Mouse (Mus musculus): Measurements from ENCODE around the gene Ntn1. TPM values are rescaled to one million over a fixed set of nuclear protein-coding genes. Genes with fewer than 3 reads are reported as not detected.
A peak's percentile ranks its signal among the peaks of the same experiment; 100 is the strongest.

Ntn1 gene
- total RNA-seq, 2 experiments from 2014 or later: 72.7 to 76.0 TPM

DNA sequence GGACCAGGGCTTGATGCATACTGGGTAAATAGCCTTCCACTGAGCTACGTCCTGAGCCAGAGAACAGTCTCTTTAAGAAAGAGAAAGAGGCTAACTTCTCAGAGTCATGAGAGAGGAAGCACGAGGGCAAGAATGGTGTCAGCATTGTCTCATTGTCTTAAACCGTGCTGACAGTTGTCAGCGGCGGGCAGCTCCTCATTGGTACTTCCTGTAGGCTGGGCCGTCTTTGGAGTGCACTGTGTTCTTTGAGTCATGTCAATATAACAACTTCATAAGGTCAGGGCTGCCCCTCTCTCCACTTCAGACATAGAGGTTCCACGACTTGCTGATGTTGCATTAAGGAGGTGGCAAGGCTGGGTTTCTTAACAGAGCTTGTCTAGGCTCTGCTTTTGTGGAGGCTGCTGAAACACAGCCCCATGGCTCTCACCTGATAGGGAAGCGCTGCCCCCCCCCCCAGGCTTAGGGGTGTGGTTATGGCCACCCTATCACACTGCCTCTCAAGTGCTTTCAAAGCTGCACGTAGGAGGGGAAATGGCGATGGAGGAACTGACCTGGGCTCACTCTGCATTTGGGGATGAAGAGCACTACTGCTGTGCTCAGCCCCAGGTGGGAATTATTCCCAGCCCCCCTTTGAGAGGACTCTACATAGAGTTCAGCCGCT lies 6.8 kb upstream of the Ntn1 start:
- DNase-seq: no peak

DNA sequence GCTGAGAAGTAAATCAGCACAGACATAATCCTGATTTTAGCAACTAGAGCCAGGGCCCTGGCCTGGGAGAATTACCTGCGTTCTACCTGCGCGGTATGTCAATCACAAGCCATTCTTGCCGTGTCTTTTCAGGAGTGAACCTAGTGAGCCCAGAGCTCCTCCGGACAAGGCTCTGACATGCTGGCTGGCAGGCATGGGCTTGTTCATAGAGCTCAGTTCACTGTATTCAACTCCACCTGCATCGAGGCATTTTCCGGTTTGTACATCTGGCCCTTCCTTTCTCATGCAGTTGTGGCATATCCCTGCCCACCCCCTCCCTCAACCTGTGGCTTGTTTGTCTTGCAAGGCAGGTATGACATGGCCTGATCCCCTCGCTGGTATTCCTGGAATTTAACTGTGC lies 5.0 kb upstream of the Ntn1 start:
- DNase-seq: no peak

DNA sequence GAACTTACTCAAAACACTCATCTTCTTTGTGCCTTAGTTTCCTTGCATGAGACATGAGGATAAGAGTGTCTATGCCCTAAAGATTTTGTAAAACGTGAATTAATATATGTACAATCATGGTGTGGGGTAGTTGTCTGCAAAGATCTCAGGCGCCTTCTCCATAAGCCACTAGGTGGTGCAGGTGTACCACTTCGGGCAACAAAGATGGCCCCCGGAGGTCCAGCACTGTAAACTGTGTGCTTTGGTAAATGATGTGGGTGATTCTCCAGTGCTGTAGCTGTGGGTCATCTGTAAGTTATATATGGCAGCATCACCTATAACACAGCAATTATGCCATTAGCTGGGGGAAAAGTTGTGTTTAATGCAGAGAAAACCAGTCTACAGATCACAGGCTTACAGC lies 3.6 kb upstream of the Ntn1 start:
- no peak for DNase-seq

DNA sequence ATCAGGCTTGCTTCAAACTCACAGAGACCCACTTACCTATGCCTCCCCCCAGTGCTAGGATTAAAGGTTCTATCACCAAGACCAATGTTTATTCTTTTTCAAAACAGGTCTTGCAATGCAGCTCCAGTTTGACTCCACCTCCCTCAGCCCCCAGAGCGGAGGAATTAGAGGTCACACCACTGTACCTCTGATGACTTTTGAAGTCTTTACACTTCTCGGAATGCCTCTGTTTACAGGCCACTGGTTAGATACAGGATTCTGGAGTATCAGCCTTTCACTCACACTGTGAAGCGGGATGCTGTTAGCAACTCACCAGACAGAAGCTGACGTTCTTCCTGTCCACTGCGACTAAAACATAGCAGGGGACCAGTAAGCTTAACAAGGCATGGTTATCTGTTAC lies 805 bp upstream of the Ntn1 start:
- no peak for DNase-seq

DNA sequence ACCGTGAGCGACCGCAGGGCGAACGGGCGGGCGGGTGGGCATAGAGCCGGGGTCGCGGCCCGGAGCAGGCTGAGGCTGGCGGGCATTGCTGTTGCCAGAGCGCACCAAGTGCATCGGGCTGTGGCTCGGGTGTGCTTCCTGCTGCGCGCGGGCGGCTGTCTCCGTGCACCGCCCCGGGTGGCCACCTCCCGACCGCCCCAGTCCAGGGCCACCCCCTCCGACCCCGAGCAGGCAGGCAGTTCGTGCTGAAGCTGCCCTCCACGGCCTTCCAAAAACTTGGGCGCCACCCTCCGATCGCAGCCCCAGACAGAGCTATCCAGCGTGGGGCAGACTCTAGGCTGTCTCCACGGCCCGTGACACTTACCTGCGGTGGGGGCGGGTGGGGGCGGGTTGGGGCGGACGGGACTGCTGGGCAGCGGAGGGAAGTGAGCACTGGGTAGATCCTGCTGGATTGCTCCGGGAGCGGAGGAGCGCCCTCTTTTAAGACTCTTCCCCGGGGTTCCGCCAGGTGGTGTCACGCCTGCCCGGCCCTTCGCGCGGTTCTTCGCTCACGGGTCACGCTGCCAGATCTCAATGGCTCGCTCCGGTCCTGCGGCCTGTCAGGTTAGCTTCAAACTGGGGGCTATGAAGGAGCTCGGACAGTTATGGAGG lies 477 bp downstream of the Ntn1 start:
- DNase-seq: peak; percentile 61 to 70

DNA sequence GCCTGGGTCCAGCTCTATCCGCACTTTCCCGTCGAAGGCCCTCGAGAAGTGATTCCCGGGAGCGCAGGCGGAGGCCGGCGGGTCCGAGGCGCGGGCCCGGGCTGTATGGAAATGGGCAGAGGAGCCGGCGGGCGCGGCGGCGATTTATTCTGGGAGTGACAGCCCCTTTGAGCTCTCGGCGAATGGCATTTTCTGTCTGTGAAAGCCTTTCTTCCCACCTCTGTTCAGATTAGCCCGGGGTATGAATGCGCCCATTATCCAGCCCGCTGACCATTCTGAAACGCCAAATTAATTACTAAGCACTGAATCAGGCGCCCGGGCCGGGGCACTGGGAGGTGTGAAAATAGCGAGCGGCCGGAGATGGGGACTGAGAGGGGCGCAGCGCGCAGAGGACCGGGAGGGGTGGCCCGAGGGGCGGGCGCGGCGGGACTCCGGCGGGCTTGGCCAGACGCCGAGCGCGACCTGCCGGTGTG lies 1.0 kb downstream of the Ntn1 start:
- DNase-seq: peak in 1 of 2 experiments; percentile 55

DNA sequence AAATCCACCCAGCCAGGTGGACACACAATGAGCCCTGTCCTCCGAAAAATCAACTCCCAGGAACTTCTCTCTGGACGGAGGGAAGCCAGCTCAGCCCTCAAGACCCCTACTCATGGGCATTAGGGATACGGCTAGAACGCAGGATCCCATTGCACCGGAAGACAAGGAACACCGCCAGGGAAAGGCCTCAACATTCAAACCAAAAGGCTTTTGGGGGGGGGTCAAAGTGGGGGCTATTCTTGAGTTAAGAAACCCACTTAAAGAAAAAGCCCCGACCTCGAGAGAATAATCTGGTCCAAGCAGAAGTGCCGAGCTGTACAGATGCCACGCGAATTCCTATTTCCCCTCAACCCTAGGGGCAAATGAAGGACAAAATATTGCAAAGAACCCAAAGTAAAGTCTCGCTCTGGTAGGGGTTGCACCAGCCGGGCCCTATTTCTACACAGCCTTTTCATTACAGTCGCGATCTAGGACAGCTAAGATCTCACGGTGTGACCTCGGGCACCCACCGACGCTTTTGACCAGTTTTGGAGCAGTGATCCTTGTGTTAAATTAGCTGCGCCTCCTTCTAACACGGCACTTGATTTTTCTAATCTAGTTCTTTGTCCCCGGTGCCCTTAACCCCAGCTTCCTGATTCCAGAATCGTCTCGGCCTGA lies 1.6 kb downstream of the Ntn1 start:
- DNase-seq: no peak

DNA sequence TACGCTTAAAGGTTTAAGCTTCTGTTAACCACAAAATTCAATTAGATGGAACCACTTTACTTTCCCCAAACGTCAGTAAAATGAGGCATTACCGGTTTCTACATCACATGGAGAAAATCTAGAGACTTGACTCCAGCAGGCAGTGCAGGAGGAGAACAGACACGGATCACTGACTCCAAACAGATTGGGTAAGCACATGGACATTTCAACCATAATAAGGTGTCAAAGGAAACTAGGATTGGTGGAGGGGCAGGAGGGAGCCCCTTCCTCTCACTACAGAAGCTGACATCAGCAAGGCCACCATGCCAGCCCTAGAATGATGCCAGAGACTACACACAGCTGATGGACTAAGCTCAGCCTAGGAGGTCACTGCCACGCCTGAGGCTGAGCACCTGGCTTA lies 5.1 kb downstream of the Ntn1 start:
- no peak for DNase-seq

DNA sequence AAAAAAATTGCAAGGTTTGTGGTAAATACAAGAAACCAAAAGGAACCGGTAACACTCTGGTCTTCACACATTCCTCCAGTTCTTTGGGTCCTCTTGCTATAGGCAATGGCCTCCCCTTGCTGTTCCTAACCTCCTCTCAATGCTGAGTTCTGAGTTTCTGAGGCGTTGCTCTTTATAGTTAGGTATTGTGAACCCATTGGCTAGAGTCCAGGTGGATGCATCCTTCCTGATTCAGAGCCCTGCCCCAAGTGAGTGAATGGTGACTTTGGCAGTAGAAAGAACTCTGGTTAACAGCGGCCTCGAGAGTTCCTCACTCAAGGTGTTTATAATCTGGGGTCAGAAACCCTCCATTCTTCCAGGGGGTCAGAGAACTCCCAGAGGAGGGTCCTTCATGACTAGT lies 5.9 kb downstream of the Ntn1 start:
- no peak for DNase-seq

DNA sequence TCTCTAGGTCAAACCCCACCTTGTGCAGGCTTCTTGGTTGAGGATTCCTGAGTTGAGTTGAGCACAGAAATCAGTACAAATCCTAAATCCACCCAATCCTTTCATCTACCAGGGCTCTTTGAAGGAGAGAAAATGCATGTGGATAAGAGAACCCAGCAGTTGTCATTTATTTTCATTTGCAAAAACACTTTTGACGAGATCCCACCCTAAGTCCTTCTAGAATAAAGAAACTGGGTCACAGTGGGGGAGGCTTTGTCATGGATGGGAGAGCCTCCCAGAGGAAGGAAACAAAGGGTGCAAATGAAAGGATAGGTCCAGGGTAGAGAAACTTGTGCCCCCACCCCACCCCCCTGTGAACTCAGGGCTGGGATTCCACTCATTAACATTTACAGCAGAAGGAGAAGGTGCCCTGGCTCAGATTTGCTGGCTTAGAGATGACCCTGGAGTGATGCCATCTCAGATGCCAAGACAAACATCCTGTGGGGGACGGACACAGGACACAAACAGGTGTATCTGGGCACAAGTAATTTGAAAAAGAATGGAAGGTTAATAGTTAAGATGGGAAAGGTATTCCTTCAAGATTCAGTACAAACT lies 6.6 kb downstream of the Ntn1 start:
- DNase-seq: no peak

DNA sequence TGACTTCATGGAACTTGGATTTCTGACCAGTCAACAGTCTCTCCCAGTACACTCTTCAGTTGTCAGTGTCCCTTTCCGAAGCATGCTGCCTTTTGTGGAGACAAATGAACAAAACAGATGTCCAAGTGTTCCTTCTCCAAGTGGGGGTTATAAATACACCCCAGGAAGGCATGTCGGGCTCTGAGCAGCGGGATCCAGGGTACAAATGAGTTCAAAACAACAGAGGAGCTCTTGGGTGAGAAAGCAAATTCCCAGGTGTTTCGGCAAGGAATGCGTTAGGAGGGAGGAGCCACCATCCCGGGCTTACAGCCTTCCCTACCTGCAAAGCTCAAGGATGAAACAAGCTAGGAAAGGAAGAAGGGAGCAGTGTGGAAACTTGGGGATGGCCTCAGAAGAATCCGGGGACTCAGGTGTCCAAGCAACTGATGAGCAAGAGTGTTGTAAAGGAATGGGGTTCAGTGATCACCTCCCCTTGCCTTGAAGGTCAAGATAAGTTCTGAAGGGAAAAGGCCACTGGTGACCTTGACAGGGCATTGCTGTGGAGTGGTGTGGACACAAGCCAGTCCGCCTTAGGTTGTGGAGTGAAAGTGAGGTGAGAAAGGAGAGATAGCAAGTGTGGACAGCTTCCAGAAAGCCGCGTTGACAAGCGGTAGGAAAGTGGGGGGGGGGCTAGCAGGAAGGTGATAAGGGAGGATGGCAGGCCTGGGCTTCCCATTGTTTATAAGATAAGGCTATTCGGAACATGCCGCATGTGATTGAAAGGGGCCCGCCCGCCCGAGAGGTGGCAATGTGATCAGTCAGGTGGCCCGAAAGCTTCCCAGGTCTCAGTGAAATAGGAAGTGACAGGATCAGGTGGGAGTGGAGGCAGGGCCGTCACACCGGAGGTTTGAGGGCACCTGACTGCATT lies 10.0 kb downstream of the Ntn1 start:
- DNase-seq: peak; percentile 69

DNA sequence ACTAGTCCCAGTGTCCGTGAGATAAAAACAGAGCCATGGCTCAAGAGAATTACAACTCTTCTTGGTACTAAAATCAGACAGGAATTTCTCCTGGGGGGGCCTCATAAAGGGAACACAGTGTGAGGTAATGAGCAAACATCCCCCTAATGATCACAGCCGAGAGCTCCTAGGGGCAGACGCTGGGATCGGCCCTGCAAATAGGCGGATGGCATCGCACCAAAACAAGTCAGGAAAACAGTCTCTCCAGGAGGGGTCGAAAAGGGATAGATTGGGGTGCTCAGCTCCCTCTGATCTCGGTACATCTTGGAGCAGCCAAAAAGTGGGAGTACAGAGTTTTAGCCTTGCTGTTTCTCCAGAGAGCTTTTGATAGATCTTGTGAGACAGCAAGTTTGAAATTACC lies 11.0 kb downstream of the Ntn1 start:
- no peak for DNase-seq

DNA sequence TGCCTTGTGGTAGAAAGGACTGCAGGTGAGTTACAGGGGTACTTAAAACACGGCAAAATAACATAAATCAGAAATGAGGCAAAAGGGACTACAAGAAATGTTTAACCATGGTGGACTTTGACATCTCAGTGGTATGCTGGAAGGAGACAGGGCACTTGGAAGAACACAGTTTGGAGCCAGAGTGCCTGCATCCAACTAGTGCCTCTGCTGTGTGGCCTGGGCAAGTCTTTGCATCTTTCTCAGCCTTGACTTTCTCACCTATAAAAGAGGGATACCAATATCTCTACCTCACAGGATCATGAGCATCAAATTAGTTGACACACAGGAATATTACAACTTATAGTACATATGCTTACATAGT lies 12.0 kb downstream of the Ntn1 start:
- no peak for DNase-seq

DNA sequence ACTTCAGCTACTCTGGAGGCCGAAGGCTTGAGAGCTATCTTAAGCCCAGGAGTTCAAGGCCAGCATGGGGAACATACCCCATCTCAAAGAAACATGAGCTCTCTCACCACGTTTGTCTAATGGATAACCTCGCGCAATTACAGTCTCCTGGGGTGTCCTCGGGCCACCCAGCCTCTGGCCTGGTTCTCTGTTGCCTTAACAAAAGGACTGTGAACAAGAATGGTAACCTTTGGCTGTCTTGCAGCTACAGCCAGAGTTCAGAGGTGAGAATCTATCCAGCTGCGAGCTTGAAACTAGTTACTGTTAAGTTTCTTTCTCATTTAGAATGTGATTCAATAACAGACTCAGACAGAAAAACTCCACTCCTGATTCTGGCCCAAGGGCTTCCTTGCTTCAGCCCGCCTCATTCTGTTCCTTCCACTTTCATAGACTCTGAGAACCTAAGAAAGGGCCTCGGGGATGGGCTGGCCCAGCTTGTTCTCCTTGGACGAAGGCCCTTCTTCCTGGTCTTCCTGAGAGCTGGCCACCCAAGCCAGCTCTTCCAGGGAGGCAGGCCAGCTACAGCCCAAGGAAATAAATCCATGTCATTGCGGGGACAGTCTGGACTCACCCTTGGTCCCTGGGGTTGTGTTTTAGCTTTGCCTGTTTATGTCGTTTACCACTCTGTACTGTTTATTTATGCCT lies 12.5 kb downstream of the Ntn1 start:
- peak in 1 of 2 experiments; percentile 56 for DNase-seq

DNA sequence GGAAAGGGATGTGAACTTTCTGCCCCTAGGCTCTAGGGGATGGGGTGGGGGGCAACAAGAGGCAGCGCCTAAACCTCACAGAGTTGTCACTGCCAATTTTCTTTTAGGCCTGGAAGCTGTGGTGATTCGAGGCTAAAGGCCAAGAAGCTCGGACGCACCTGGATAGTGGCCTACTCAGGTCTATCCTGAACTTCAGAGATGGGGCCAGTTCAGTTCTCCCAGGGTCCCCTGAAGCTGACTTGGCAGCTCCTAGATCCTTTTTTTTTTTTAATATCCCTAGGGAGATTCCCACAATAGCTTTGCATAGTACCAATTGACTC lies 13.2 kb downstream of the Ntn1 start:
- DNase-seq: no peak

DNA sequence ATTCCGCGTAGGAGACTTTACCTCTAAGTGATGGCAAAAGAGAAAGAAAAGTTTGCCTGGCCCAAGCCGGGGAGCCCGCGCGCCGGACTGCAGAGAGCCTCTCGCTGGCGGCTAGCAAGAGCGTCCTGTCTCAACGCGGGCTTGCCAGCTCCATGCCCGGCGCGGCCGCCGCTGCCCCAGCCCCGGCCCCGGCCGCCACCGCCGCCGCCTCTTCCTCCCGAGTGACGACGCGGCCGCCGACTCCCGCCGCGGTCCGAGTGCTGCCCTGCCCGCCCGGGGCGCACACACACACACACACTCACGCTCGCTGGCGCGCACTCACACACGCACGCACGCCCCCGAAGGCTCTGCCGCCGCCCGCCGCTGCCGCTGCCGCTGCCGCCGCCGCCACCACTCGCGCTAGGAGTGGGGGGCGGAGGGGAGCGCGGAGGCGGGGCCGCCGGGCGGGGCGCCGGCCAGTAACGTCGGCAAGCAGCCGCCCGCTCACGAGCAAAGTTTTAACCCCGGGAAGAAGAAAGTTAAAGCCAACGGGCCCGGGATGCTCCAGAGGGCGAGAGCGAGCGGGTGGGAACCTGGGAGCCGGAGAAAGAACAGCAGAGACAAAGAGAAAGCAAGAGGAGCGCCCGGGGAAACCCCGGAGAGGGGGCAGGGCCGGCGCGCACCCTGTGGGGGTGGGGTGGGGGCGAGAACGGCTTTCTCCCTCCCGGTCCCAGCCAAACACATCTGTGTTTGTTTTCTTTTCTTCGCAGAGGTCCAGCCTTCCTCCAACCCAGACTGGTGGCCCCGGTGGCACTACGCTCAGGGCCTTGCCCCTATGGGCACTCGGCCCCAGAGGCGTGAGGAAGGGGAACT lies 13.8 kb downstream of the Ntn1 start:
- DNase-seq: peak; percentile 81 to 83

DNA sequence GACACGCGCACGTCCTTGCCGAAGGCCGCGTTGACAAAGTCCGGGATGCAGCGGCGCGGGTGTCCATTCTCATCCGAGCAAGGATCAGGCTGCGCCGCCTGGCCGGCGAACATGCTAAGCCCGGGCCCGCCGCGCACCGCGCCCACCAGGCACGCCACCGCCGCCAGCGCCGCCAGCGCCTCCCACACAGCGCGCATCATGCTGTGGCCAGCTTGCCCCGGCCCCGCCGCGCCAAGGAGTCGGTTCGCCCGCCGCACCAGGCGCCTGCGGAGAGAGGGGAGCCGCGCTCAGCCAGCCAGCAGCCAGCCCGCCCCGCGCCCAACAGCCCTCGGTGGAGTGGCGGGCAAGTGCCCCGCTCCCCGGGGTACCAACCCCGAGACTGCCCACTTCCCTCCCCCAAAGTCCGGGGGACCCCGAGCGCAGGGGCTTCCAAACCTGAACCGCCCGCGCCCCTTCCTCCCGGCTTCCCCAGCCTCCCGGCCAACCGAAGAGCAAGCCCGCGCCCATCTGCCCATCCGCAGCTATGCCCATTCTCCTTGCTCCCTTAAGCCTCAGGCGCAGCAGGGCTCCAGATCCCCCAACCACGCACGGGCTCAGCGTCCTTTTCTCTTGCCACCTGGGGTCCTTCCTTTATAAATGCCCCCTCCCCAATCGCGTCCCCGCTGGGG lies 14.6 kb downstream of the Ntn1 start:
- DNase-seq: peak; percentile 47 to 67

DNA sequence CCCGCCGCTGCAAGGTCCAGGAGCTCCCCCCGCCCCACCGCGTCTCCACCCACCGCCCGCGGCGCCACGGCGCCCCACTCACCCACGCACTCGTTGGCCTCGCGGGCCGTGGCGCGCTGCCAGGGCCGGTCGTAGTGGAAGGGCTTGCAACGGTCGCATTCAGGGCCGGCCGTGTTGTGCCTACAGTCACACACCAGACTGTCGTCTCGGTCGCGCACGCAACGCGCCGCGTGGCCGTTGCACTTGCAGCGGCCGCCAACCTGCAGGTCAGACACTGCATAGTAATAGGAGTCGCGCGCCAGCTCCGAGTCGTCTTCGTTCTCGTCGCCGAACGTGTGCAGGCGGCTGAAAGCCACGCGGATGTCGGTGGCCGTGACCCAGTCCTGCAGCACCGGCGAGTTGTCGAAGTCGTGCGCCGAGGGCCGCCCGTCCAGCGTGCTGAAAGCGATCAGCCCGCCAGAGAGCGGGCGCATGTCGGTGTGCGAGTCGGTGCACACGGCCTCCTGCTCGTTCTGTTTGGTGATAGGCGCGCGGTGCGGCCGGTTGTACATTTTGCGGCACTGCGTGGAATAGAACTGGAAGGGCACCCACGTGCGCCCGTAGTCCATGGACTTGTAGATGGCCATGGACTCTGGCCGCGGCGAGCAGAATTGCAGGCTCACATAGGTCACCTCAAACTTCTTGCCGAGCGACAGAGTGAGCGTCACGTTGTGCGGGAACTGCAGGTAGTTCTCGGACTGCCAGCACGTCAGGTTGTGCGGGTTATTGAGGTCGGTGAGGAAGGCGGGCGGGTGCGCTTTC lies 15.4 kb downstream of the Ntn1 start:
- peak in 1 of 2 experiments; percentile 64 for DNase-seq

DNA sequence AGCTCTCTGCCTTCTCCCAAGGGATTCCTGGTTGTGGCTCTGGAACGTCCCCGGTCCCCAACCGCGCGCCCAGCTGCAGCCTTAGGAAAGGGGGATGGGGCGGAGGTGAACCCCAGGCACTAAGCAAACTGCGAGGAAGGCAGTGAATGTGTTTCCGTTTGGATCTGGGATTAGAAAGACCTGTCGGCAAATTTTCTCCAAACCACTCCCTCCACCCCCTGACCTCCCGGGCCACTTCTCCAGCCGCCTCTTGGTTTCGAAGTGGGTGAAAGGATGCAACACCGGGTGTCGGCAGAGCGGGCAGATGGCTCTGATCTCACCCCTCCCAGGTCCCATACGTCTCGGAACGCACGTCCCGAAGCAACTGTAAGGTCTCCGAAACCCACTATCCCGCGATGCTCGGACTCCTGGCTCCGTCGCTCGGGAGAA lies 16.0 kb downstream of the Ntn1 start:
- DNase-seq: peak in 1 of 2 experiments; percentile 53

Data from heart, adult 18-20 months (tissue).